Mouse (Mus musculus) stomach, embryonic 16.5 days (tissue): ENCODE results near the gene Ppp1r14a. TPM values are rescaled to one million over a fixed set of nuclear protein-coding genes. Genes with fewer than 3 reads are reported as not detected.

ENCODE experiments used
- ATAC-seq: fragments of 200-750 bp; cut with Nextera tagmentation; 2 replicates; pipeline ENCODE4 v1.8.0; 2017; ENCODE audit warnings: moderate number of reproducible peaks, moderate TSS enrichment; ENCODE audit not compliant: insufficient read depth, low FRiP score
- H3K27ac ChIP-seq: fragments of 300-500 bp; sonication (generic); 2 replicates; pipeline ENCODE4 v1.5.1; 2014; ENCODE audit warnings: low read length
- H3K27me3 ChIP-seq: fragments of 300-500 bp; sonication (generic); 2 replicates; pipeline ENCODE4 v1.6.1; 2014; ENCODE audit warnings: low read length, control low read depth, mixed read lengths; ENCODE audit not compliant: control insufficient read depth, insufficient read depth
- H3K36me3 ChIP-seq: fragments of 300-500 bp; sonication (generic); 2 replicates; pipeline ENCODE4 v1.6.1; 2014; ENCODE audit warnings: low read length; ENCODE audit not compliant: control insufficient read depth, insufficient read depth
- H3K4me1 ChIP-seq: fragments of 300-500 bp; sonication (generic); 2 replicates; pipeline ENCODE4 v1.6.1; 2014; ENCODE audit warnings: low read length, control low read depth, mixed read lengths; ENCODE audit not compliant: control insufficient read depth, insufficient read depth
- H3K4me2 ChIP-seq: fragments of 300-500 bp; sonication (generic); 2 replicates; pipeline ENCODE4 v1.6.1; 2014; ENCODE audit warnings: low read depth, low read length, mixed read lengths
- H3K4me3 ChIP-seq: fragments of 300-500 bp; sonication (generic); replicated peaks from 2 replicates; pipeline ENCODE4 v1.5.1; 2014; ENCODE audit warnings: mild to moderate bottlenecking, low read length
- H3K9ac ChIP-seq: fragments of 300-500 bp; sonication (generic); 2 replicates; pipeline ENCODE4 v1.6.1; 2014; ENCODE audit warnings: low read length
- H3K9me3 ChIP-seq: fragments of 300-500 bp; sonication (generic); replicated peaks from 2 replicates; pipeline ENCODE4 v1.6.1; 2016; ENCODE audit warnings: low read length, control low read depth; ENCODE audit not compliant: control insufficient read depth
- WGBS: fragments of 180-500 bp; shearing (Covaris S2); extraction: QIAGEN DNeasy Blood & Tissue Kit; methylation state at CpG from one replicate; pipeline ENCODE4 v1.1.7; 2014; 5-methylcytosine and 5-hydroxymethylcytosine counted together
- polyA plus RNA-seq: library from polyadenylated mRNA; unstranded; fragments of >200 nt; fragmentation: Nextera tagmentation; extraction: Ambion mirVana; gene quantifications from 2 replicates; pipeline ENCODE4 v1.2.1, GENCODE M21; 2015

The Ppp1r14a gene
- polyA plus RNA-seq, 1 experiment from 2014 or later, result 48.8 TPM

DNA sequence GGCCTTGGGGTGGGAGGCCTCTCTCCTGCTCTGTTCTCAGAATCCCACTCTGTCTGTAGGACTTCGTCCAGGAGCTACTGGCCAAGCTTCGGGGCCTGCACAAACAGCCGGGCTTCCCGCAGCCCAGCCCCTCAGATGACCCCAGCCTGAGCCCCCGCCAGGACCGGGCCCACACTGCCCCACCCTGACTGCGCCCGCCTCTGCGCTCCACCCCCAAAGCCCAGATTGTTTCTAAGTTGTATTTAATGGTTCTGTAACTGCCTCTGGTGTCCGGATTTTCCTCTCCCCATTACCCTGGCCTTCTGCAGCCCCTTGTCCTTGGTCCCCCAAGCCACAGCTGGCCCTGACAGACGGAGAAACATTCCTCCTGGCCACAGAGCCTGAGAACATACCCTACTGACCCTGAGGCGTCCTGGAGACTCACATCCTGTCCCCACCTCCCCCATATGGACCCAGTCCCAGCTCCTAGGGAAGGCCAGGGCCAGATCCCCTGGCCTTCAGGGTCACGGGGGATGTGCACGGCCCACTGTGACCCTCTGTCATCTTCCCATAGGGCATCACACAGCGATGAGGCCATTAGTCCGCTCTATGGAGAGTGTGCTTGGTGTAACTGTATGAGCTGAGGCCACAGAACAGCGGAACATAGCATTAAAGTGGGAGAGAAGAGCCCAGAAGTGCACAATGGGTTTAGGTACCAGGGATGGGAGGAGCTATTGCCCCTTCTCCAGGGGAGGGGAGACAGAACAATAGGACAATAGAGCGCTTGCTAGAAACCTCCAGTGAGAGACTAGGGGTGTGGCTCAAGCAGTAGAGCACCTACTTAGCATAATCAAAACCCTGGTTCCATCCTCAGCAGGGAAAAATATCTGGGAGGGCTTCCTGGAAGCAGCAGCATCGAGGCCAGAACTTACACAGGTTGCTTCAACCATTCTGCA is 4.3 kb downstream of the Ppp1r14a start:
- H3K4me2 ChIP-seq, result peak overlapping the region; percentile 86; the same call in 1 of the 2 replicates
- peaks cover 38% of the 10 kb centered on the region for H3K4me1 ChIP-seq
- peak overlapping the region; percentile 56; the same call in 1 of the 2 replicates for H3K9ac ChIP-seq
- ATAC-seq, result peak; percentile 12; the same call in 1 of the 2 replicates
- 37% methylated on average over 19 of the region's 19 CpGs for WGBS
- no peaks in the 10 kb centered on the region for H3K27me3 ChIP-seq
- peak overlapping the region; percentile 84 for H3K27ac ChIP-seq
- H3K36me3 ChIP-seq, result no peaks in the 10 kb centered on the region
- H3K4me3 ChIP-seq, result no peak overlapping the region
- no peaks in the 10 kb centered on the region for H3K9me3 ChIP-seq

DNA sequence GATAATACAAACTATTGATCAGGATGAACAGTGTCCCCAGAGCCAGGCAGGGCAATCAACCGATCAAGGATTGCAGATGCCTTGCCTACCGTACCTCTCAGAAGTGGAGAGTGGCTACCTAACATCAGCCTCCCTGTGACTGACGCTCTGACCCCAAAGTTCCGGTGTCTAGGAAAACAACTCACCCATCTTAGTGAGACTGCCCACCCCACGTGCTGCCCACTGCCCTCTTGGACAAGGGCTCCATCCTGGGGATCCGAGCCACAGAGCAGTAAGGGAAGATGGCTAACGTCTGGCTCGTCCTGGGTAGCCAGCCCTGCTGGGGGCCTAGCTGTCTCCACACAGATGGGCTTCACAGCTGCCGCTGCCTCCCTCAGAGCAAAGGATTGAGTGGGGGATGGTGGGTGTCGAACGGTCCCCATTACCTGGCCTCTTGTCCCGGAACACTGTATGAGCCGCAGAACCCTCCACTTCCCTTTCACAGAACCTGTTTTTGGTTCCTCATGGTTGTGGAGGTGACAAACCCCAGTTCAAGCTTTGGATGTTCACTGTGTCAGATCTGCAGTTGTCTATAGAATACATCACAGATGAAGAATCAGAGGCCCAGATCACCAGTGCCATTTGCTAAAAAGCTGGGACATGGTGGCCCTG is 5.1 kb downstream of the Ppp1r14a start:
- Histone ChIP-seq H3K36me3 (no peaks in the 10 kb centered on the region), H3K9ac (no peak overlapping the region), H3K4me1 (peaks cover 35% of the 10 kb centered on the region), H3K4me2 (no peak overlapping the region), H3K9me3 (no peaks in the 10 kb centered on the region), H3K27ac (no peak overlapping the region), H3K4me3 (no peak overlapping the region), H3K27me3 (no peaks in the 10 kb centered on the region)
- 72% methylated on average over 13 of the region's 13 CpGs for WGBS
- ATAC-seq, result no peak

DNA sequence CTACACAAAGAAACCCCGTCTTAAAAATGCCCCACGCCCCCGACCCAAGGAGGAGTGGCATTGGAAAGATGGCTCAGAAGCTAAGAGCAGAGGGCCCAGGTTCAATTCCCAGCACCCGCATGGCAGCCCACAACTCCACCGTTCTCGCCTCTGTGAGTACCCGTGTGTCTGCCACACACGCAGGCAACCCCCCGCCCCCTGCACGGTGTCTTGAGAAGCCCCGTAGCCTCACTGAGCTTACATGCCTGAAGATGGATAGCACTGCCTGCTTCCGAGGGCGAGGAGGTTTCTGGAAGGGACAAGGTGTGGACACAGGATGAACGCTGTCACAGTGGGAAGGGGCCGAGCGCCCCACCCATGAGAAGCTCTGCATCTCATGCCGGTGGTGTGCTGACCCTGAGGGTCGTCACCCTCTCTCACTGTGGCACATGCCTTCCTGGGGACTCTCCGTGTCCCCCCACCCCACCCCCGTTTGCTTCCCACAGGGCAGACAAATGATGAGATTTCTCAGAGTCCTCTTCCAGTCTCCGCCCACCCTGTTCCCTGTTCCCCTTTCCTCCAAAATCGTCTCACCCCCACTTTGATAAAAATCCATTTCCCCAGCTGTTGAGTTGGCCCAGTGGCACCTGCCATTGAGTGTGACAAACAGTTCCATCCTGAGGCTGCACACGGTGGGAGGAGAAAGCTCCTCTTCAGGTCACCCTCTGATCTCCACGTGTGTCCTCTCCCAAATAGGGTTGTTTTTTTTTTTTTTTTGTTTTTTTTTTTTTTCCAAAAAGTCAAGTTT is 6.9 kb downstream of the Ppp1r14a start:
- Histone ChIP-seq H3K9me3 (no peaks in the 10 kb centered on the region), H3K27me3 (no peaks in the 10 kb centered on the region), H3K4me2 (no peak overlapping the region), H3K4me3 (no peak overlapping the region), H3K9ac (no peak overlapping the region), H3K27ac (no peak overlapping the region), H3K4me1 (peaks cover 26% of the 10 kb centered on the region), H3K36me3 (no peaks in the 10 kb centered on the region)
- ATAC-seq, result no peak
- 75% methylated on average over 24 of the region's 24 CpGs for WGBS

DNA sequence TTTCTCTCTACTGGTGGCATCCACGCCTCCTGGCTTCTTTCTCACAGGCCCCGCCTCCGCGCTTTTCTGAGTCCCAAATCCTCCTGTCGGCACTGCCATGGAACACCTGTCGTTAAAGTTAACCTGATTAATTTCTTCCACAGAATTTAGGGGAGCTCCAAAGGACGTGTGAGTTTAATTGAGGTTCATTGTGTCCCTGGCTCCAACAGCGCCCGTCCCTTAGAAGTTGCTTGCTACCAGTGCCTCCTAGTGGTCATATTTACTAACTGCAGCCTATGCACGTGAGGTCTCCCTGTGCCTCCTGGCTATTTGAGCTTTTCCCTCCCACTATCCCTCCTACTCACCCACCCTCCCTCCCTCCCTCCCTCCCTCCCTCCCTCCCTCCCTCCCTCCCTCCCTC is 7.9 kb downstream of the Ppp1r14a start:
- no peaks in the 10 kb centered on the region; the same call in 1 of the 2 replicates for H3K27me3 ChIP-seq
- no peak overlapping the region for H3K27ac ChIP-seq
- H3K36me3 ChIP-seq, result no peaks in the 10 kb centered on the region
- H3K9ac ChIP-seq, result no peak overlapping the region
- no peak; the same call in 1 of the 2 replicates for ATAC-seq
- no peak overlapping the region for H3K4me3 ChIP-seq
- no peak overlapping the region for H3K4me2 ChIP-seq
- peaks cover 19% of the 10 kb centered on the region for H3K4me1 ChIP-seq
- no peaks in the 10 kb centered on the region for H3K9me3 ChIP-seq
- WGBS, result 7% methylated on average over 10 of the region's 10 CpGs

DNA sequence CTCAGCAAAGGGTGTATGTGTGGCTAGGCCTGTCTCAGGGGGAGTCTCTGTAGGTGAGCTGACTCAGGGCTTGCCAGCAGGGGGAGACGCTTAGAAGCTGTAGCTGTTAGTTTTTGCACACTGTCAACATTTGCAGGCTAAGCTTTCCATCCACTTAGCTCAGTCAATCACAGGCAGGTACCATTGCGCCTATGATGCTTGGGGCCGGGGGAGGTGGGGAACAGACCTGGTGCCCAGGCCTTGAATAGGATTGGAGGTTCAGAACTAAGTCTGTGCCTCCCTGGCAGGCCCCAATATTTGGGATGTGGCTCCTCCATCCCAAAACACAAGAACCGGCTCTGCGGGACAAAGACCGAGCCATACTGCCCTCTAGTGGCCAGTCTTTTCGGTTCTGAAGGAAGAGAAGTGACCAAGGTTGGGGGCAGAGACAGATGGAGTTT is 12.0 kb downstream of the Ppp1r14a start:
- Histone ChIP-seq H3K36me3 (no peaks in the 10 kb centered on the region), H3K27ac (no peak overlapping the region), H3K9me3 (no peaks in the 10 kb centered on the region), H3K27me3 (peaks cover 16% of the 10 kb centered on the region; the same call in 1 of the 2 replicates), H3K4me2 (no peak overlapping the region), H3K4me3 (no peak overlapping the region), H3K4me1 (peaks cover 16% of the 10 kb centered on the region), H3K9ac (no peak overlapping the region)
- ATAC-seq, result no peak
- WGBS, result 4% methylated on average over 7 of the region's 7 CpGs

DNA sequence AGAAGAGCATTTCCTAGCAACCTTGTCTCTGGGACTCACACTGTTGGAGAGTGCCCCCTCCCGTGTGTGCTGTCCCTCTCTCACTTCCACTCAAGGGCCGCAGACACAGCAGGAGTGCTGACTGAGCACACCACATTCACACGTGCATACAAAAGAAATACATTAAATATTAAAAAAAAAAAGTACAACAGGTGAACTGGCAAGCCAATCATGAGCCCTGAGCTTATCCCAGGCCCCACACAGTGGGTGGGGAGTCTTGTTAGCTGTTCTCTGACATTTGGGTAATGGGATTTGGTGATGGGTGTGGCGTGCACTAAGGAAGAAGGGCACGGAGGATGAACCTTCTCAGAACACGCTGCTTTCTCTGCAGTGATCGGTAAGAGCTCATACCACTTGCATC is 13.5 kb downstream of the Ppp1r14a start:
- H3K9me3 ChIP-seq, result no peaks in the 10 kb centered on the region
- WGBS, result 56% methylated on average over 7 of the region's 7 CpGs
- no peak overlapping the region for H3K27ac ChIP-seq
- no peak overlapping the region for H3K4me3 ChIP-seq
- H3K36me3 ChIP-seq, result no peaks in the 10 kb centered on the region
- peaks cover 16% of the 10 kb centered on the region; the same call in 1 of the 2 replicates for H3K27me3 ChIP-seq
- ATAC-seq, result no peak
- no peak overlapping the region for H3K4me2 ChIP-seq
- no peak overlapping the region for H3K9ac ChIP-seq
- H3K4me1 ChIP-seq, result peaks cover 24% of the 10 kb centered on the region

DNA sequence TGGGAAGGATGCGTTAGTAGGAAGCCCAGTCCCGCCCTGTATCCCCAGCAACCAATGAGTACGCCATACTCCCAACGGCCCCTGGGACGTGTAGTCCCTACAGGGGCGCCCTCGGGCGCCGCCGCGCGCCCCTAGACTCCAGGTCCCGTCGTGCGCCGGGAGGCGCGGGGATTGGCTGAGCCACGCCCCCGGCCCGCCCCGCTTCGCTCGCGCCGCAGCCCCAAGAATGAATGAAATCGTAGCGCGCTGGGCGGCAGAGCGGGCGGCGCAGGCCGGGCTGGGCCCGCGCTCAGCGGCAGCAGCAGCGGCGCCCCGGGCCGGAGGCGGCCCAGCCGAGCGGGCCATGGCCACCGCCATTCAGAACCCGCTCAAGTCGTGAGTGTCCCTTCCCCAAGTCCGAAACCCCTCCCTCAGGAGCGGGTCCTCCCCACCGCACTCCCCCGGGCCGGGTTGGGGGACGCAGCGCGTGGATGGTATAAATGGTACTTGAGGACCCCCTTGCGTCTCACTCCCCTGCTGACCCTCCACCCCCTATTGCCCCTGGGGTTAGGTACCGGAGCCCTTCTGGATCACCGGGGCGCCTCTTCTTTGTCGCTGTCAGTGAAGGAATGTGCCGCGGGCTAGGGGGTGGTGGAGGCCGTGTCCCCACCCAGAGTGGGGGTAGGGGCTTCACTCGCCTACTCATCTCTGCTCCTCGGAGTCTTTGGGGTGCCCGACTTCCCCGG is 14.8 kb downstream of the Ppp1r14a start, which contains the start of gene Dpf1:
TSS of gene Dpf1 (plus strand) at position 214 of the 725 bp plus-strand sequence.
- peak within 1 kb of the TSS; percentile 70 for H3K9ac ChIP-seq
- peak within 1 kb of the TSS; percentile 58 for H3K4me3 ChIP-seq
- no peaks in the 10 kb centered on the region for H3K9me3 ChIP-seq
- peak; percentile 88 for ATAC-seq
- peaks cover 32% of the 10 kb centered on the region for H3K4me1 ChIP-seq
- peak within 1 kb of the TSS; percentile 97 for H3K4me2 ChIP-seq
- H3K27ac ChIP-seq, result no peak within 1 kb of the TSS
- H3K36me3 ChIP-seq, result no peaks in the 10 kb centered on the region
- peaks cover 16% of the 10 kb centered on the region; the same call in 1 of the 2 replicates for H3K27me3 ChIP-seq
- WGBS, result under 1% methylated on average over 65 of the region's 67 CpGs
